Mouse (Mus musculus) cerebellum, postnatal 14 days (tissue): Measurements from ENCODE around the gene Stam2.
A peak's percentile ranks its signal among the peaks of the same experiment; 100 is the strongest.

Experiments
- DNase-seq, 2 experiments: peaks; one replicate each; pipeline ENCODE4 v3.0.0; 2021; ENCODE audit warnings: mixed read lengths in 2 of 2

Gene Stam2

GRCm38 (mm10) chr2:52742256-52743158 is at the start of gene Stam2:
Stam2 (minus strand) TSS chr2:52742281.
- DNase-seq = peak; percentile 90 to 91

- no peak for DNase-seq
Observed at GRCm38 (mm10) chr2:52785106-52785721, 43.1 kb upstream of the Stam2 start.

- DNase-seq = no peak
Observed at GRCm38 (mm10) chr2:52779987-52780386, 37.9 kb upstream of the Stam2 start.

GRCm38 (mm10) chr2:52779381-52779780 is 37.3 kb upstream of the Stam2 start:
- no peak for DNase-seq

GRCm38 (mm10) chr2:52777839-52778238 is 35.8 kb upstream of the Stam2 start:
- peak; percentile 66 to 75 for DNase-seq

- DNase-seq = no peak
Observed at GRCm38 (mm10) chr2:52774373-52774772, 32.3 kb upstream of the Stam2 start.

- no peak for DNase-seq
Observed at GRCm38 (mm10) chr2:52772774-52773393, 30.8 kb upstream of the Stam2 start.

- no peak for DNase-seq
Observed at GRCm38 (mm10) chr2:52765130-52765529, 23.0 kb upstream of the Stam2 start.

- no peak for DNase-seq
Observed at GRCm38 (mm10) chr2:52763891-52764290, 21.8 kb upstream of the Stam2 start.

GRCm38 (mm10) chr2:52763040-52763736 is 21.1 kb upstream of the Stam2 start:
- DNase-seq = peak; percentile 89 to 93

- no peak for DNase-seq
Observed at GRCm38 (mm10) chr2:52762529-52762928, 20.4 kb upstream of the Stam2 start.

- peak; percentile 31 to 70 for DNase-seq
Observed at GRCm38 (mm10) chr2:52758627-52759026, 16.5 kb upstream of the Stam2 start.

GRCm38 (mm10) chr2:52756691-52757090 is 14.6 kb upstream of the Stam2 start:
- peak; percentile 56 to 62 for DNase-seq

- no peak for DNase-seq
Observed at GRCm38 (mm10) chr2:52753573-52754317, 11.7 kb upstream of the Stam2 start.

- no peak for DNase-seq
Observed at GRCm38 (mm10) chr2:52744099-52744498, 2.0 kb upstream of the Stam2 start.

- DNase-seq = peak in 1 of 2 experiments; percentile 77
Observed at GRCm38 (mm10) chr2:52741681-52742255, 313 bp downstream of the Stam2 start.

GRCm38 (mm10) chr2:52740596-52740995 is 1.5 kb downstream of the Stam2 start:
- no peak for DNase-seq

GRCm38 (mm10) chr2:52734504-52734903 is 7.6 kb downstream of the Stam2 start:
- DNase-seq = no peak

- no peak for DNase-seq
Observed at GRCm38 (mm10) chr2:52733659-52734058, 8.4 kb downstream of the Stam2 start.

GRCm38 (mm10) chr2:52732611-52733010 is 9.5 kb downstream of the Stam2 start:
- no peak for DNase-seq

- no peak for DNase-seq
Observed at GRCm38 (mm10) chr2:52732001-52732400, 10.1 kb downstream of the Stam2 start.

- no peak for DNase-seq
Observed at GRCm38 (mm10) chr2:52730891-52731290, 11.2 kb downstream of the Stam2 start.
